Mouse (Mus musculus) liver, embryonic 11.5 days (tissue): ENCODE data around the gene Slc2a9. TPM values are rescaled to one million over a fixed set of nuclear protein-coding genes. Genes with fewer than 3 reads are reported as not detected.
"Not testable (repeated sequence)": the region's sequence is repeated elsewhere in the genome, so short reads cannot be mapped to it uniquely, and the experiment has no call there.

ENCODE experiments used
- ATAC-seq: fragments of 200-750 bp; cut with Nextera tagmentation; replicated peaks from 2 replicates; pipeline ENCODE4 v1.8.0; 2017; ENCODE audit warnings: moderate number of reproducible peaks, mild to moderate bottlenecking, moderate TSS enrichment, moderate library complexity; ENCODE audit not compliant: low FRiP score
- DNase-seq: peaks from one replicate; pipeline ENCODE4 v3.0.0-alpha.2; 2017; ENCODE audit warnings: low spot score
- H3K27ac ChIP-seq: fragments of 300-500 bp; sonication (generic); 2 replicates; pipeline ENCODE4 v1.5.1; 2014; ENCODE audit warnings: mild to moderate bottlenecking, low read depth, low read length, control low read depth
- H3K27me3 ChIP-seq: fragments of 300-500 bp; sonication (generic); replicated peaks from 2 replicates; pipeline ENCODE4 v1.6.1; 2014; ENCODE audit warnings: low read length, mixed read lengths; ENCODE audit not compliant: control insufficient read depth, insufficient read depth
- H3K36me3 ChIP-seq: fragments of 300-500 bp; sonication (generic); 2 replicates; pipeline ENCODE4 v1.6.1; 2014; ENCODE audit warnings: mild to moderate bottlenecking, low read length, moderate library complexity, mixed read lengths; ENCODE audit not compliant: control insufficient read depth, insufficient read depth
- H3K4me1 ChIP-seq: fragments of 300-500 bp; sonication (generic); replicated peaks from 2 replicates; pipeline ENCODE4 v1.6.1; 2014; ENCODE audit warnings: low read length, mixed read lengths; ENCODE audit not compliant: control insufficient read depth, insufficient read depth
- H3K4me2 ChIP-seq: fragments of 300-500 bp; sonication (generic); 2 replicates; pipeline ENCODE4 v1.6.1; 2014; ENCODE audit warnings: mild to moderate bottlenecking, control low read depth, moderate library complexity
- H3K4me3 ChIP-seq: fragments of 300-500 bp; sonication (generic); 2 replicates; pipeline ENCODE4 v1.5.1; 2014; ENCODE audit warnings: low read depth, low read length, control low read depth
- H3K9ac ChIP-seq: fragments of 300-500 bp; sonication (generic); 2 replicates; pipeline ENCODE4 v1.6.1; 2014; ENCODE audit warnings: low read depth, low read length, control low read depth
- H3K9me3 ChIP-seq: fragments of 300-500 bp; sonication (generic); 2 replicates; pipeline ENCODE4 v1.6.1; 2016; ENCODE audit warnings: low read length, inconsistent platforms, mixed read lengths; ENCODE audit not compliant: control insufficient read depth
- WGBS: fragments of 180-500 bp; shearing (Covaris S2); extraction: QIAGEN DNeasy Blood & Tissue Kit; methylation state at CpG from one replicate; pipeline ENCODE4 v1.1.7; 2014; 5-methylcytosine and 5-hydroxymethylcytosine counted together
- polyA plus RNA-seq: library from polyadenylated mRNA; unstranded; fragments of >200 nt; fragmentation: Nextera tagmentation; extraction: Ambion mirVana; gene quantifications from 2 replicates; pipeline ENCODE4 v1.2.1, GENCODE M21; 2014

The Slc2a9 gene
- polyA plus RNA-seq, 1 experiment from 2014 or later, result 1.8 TPM

DNA sequence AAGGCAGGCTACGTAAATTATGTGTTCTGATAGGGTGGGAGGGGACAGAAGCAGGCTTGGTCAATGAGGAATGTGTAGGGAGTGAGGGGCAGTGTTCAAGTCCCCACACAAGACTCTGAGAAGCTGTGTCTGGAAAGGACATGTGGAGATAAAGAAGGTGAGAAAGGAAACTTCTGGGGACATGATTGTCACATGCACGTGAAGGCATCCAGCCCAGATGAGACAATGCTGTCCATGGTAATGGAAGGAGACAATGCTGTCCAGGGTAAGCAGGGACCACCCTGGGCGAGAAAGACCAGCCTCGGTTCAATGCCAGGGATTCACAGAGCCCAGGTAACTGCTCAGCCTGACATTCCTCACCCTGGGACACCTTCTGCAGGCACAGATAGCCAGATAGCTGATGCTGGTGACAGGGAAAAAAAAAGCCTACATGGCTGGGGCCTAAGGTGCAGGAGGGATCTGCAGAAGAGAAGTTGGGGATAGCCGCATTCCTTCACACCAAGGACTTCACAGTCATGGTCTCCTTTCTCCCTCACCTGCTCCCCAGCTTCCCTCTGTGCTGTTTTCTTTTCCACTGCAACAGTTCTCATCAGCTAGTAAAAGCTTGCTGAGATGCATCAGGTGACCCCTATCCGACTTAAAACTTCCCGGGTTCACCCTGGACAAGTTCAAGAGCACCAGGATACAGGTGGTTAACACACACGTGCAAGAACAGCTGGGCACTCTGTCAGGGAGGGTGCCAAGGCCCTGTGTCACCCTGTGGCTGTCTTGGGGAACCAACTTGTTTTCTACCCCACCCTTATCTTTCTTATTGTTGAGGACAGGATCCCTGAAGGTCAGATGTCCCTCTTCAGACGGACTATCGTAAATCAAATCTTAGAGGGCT lies 21.9 kb downstream of the Slc2a9 start:
- H3K36me3 ChIP-seq, result no peaks in the 10 kb centered on the region

DNA sequence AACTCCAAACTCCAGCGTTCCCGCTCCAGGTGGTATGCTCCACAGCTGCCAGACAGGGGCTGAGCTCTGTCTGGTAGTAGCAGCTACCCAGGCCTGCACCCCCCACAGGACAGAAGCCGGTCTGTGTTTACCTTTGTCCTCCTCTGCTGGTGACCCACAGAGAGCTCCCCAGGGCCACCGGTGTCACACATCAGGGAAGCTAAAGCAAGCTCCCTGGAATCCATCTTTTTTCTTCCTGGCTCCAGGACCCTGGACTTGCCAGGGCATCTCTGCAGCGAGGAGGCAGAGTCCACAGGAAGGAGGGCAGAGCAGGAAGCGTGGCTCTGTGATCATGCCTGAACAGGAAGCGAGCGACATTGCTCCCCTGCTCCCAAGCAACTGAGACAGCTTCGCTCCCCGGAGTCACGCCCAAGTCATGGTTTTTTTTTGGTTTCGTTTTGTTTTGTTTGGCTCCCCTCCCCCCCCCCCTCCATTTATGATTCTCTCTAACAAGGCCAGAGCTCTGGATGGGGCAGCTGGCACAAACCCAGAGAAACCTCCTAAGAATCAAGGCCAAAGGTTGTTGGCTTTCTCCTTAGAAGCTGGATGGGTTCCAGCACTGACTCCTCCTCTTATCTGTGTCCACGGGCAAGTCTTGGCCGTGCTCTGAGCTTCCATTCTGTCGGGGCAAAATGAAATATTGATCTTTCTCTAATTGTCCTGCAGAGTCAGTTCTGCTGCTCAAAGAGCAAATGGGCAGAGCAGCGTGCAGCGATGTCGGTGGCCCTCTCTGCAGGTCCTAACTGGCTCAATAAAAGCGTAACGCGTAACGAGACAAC lies 22.8 kb downstream of the Slc2a9 start:
- Histone ChIP-seq H3K27ac (peak overlapping the region; percentile 70), H3K36me3 (no peaks in the 10 kb centered on the region), H3K4me3 (peak overlapping the region; percentile 49), H3K4me2 (peak overlapping the region; percentile 76), H3K27me3 (no peaks in the 10 kb centered on the region), H3K4me1 (peaks cover 21% of the 10 kb centered on the region), H3K9ac (peak overlapping the region; percentile 66), H3K9me3 (no peaks in the 10 kb centered on the region)
- peak; percentile 56 for DNase-seq
- peak; percentile 69 for ATAC-seq
- WGBS, result 24% methylated on average over 22 of the region's 22 CpGs

More for the DNA sequence above, 21.9 kb downstream of the Slc2a9 start:
- no peaks in the 10 kb centered on the region for H3K9me3 ChIP-seq
- H3K4me3 ChIP-seq, result no peak overlapping the region
- no peaks in the 10 kb centered on the region for H3K27me3 ChIP-seq
- 68% methylated on average over 10 of the region's 10 CpGs for WGBS
- ATAC-seq, result no peak
- peaks cover 21% of the 10 kb centered on the region for H3K4me1 ChIP-seq
- peak overlapping the region; percentile 76 for H3K4me2 ChIP-seq
- peak overlapping the region; percentile 66; the same call in 1 of the 2 replicates for H3K9ac ChIP-seq
- no peak for DNase-seq
- peak overlapping the region; percentile 70; the same call in 1 of the 2 replicates for H3K27ac ChIP-seq

DNA sequence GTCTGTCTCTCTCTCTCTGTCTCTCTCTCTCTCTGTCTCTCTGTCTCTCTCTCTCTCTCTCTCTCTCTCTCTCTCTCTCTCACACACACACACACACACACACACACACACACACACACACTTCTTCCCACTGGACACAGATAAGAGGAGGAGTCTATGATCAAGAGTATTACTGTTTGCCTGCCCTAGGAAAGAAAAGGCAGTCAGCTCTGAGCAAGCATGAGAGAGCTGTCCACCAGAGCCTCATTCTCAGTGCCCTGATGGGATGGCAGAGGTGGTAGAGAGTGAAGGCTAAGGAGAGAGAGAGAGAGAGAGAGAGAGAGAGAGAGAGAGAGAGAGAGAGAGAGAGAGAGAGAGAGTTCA lies 23.4 kb downstream of the Slc2a9 start:
- not testable (repeated sequence) for H3K36me3 ChIP-seq, DNase-seq, H3K9me3 ChIP-seq, H3K27me3 ChIP-seq
- Histone ChIP-seq H3K9ac (peak overlapping the region; percentile 66), H3K4me3 (peak overlapping the region; percentile 49), H3K4me1 (peaks cover 21% of the 10 kb centered on the region), H3K4me2 (peak overlapping the region; percentile 76), H3K27ac (peak overlapping the region; percentile 70)
- ATAC-seq, result peak; percentile 49

DNA sequence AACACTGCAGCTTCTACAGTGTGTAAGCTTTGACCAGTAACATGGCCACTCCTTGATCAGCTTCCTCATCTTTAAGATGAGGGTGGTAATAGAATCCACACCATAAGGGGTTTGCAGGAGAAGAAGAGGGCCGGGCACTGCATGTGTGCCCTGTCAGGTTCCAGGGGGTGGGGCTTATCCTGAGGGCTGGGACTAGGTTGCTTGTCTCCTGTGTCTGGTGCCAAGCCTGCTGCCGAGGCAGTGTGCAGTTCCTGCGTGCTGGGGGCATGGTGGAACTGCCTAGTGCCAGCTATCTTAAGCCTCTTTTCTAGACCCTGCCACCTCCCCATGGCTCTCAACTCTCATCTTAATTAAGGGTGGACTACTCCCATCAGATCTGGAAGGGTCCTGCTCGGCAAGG lies 23.9 kb downstream of the Slc2a9 start:
- Histone ChIP-seq H3K4me3 (peak overlapping the region; percentile 49), H3K27me3 (no peaks in the 10 kb centered on the region), H3K4me1 (peaks cover 21% of the 10 kb centered on the region), H3K9ac (peak overlapping the region; percentile 17; the same call in 1 of the 2 replicates), H3K27ac (0 out of 2 replicates have a peak overlapping the region, but pooled peaks have one; percentile 70), H3K4me2 (peak overlapping the region; percentile 76), H3K9me3 (no peaks in the 10 kb centered on the region), H3K36me3 (no peaks in the 10 kb centered on the region)
- 26% methylated on average over 4 of the region's 4 CpGs for WGBS
- DNase-seq, result no peak
- peak; percentile 67 for ATAC-seq

DNA sequence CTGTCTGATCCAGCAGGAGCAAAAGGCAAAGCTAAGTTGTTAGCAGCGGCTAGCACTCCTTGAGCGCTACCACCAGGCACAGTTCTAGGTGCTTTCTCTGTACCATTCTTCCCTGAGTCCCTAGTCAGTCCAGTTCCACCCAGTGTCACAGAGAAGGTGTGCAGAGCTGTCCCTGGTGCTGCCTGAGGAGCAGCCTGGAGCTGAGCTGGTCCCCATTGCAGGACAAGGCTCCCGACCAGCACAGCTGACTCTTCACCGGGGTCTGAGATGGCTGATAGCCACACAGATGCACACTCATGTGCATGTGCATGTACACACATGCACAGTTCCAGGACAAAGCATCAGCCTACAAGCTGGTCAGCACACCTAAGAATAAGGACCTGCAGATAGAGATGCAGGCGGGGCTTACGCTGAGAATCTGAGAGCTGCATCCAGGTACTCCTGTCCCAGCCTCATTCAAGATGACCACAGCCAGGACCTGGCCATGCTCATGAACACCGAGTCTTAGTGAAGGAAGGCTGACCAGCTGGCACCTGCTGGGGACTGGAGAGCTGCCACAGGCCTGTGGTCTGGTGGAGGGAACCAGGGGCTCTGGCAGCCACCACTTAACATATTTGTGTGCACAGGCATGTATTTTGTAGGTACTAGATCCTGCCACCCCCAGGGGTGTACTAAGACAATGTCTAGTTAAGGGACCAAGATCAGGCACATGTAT lies 25.1 kb downstream of the Slc2a9 start:
- Histone ChIP-seq H3K4me3 (no peak overlapping the region), H3K9me3 (no peaks in the 10 kb centered on the region), H3K4me1 (peaks cover 21% of the 10 kb centered on the region), H3K36me3 (no peaks in the 10 kb centered on the region), H3K27ac (no peak overlapping the region), H3K4me2 (no peak overlapping the region), H3K27me3 (no peaks in the 10 kb centered on the region), H3K9ac (no peak overlapping the region)
- WGBS, result 80% methylated on average over 7 of the region's 7 CpGs
- ATAC-seq (no peak), DNase-seq (no peak)

DNA sequence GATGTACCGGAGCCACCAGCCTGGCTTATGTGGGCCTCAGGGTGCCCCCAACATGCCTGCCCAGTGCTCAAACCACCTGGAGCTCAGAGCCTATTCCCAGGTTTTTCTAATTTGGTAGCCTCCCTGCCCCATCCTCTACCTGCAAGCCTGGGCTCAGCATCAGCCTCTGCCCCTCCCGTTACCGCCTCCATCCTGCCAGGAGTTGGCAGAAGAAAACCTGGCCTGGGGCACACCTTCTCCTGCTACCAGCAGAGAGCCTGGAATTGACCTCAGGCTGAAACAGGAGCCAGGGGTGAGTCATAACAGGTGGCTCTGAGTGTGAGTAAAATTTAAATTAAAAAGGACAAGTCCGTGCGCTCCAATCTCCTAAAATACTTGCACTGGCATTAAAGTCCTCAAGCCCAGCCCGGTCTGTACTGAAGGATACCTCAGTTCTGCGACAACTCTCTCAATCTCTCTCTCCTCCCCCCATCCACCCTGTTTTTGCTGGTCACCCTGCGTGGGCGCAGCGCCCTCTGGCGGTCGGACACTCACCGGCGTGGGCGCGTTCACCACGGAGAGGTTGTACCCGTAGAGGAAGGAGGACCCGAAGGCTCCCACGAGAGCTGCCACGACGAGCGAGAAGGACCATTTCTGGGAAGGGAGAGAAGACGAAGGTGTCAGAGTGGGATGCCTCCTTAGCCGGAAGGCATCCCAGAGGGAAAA lies 25.9 kb downstream of the Slc2a9 start:
- H3K27me3 ChIP-seq, result no peaks in the 10 kb centered on the region
- no peak overlapping the region for H3K4me3 ChIP-seq
- no peak overlapping the region for H3K27ac ChIP-seq
- no peak overlapping the region for H3K9ac ChIP-seq
- no peaks in the 10 kb centered on the region for H3K9me3 ChIP-seq
- ATAC-seq (no peak), DNase-seq (no peak)
- 83% methylated on average over 25 of the region's 25 CpGs for WGBS
- H3K4me2 ChIP-seq, result no peak overlapping the region
- no peaks in the 10 kb centered on the region for H3K36me3 ChIP-seq
- H3K4me1 ChIP-seq, result peaks cover 21% of the 10 kb centered on the region

DNA sequence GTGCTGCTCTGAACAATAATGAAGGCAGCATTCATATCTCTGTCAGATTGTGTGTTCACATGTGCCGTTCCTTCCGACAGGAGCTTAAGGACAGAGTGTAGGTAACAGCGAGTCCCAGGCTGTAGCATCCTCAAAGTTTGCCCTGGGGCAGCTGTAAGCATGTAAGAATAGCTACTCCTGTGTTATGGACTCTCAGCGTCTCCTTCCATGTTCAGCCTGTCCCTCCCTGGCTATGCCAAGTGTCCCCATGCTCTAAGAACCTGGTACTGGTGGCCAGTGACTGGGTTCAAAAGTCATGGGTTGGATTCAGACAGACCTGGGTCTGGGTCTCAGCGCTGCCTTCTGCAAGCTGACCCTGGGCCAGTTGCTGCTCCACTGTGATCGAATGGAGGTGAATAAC lies 32.1 kb downstream of the Slc2a9 start:
- Histone ChIP-seq H3K27ac (no peak overlapping the region), H3K9me3 (no peaks in the 10 kb centered on the region), H3K27me3 (no peaks in the 10 kb centered on the region), H3K36me3 (no peaks in the 10 kb centered on the region), H3K4me1 (no peaks in the 10 kb centered on the region), H3K4me3 (no peak overlapping the region), H3K4me2 (no peak overlapping the region), H3K9ac (no peak overlapping the region)
- ATAC-seq (no peak), DNase-seq (no peak)
- 87% methylated on average over 6 of the region's 6 CpGs for WGBS
